Mouse (Mus musculus) subcutaneous adipose tissue, adult 2 months (tissue): ENCODE measurements around the gene BC048403. TPM values are rescaled to one million over a fixed set of nuclear protein-coding genes. Genes with fewer than 3 reads are reported as not detected.

Experiments
- polyA plus RNA-seq: library from polyadenylated mRNA; depleted of rRNA; stranded (reverse); fragments of >200 nt; gene quantifications from 2 replicates; pipeline ENCODE4 v1.2.3, GENCODE M21; 2012; ENCODE audit warnings: low replicate concordance; rRNA removed

Gene BC048403
- 6.7 and 8.5 TPM in 2 replicates for polyA plus RNA-seq

DNA sequence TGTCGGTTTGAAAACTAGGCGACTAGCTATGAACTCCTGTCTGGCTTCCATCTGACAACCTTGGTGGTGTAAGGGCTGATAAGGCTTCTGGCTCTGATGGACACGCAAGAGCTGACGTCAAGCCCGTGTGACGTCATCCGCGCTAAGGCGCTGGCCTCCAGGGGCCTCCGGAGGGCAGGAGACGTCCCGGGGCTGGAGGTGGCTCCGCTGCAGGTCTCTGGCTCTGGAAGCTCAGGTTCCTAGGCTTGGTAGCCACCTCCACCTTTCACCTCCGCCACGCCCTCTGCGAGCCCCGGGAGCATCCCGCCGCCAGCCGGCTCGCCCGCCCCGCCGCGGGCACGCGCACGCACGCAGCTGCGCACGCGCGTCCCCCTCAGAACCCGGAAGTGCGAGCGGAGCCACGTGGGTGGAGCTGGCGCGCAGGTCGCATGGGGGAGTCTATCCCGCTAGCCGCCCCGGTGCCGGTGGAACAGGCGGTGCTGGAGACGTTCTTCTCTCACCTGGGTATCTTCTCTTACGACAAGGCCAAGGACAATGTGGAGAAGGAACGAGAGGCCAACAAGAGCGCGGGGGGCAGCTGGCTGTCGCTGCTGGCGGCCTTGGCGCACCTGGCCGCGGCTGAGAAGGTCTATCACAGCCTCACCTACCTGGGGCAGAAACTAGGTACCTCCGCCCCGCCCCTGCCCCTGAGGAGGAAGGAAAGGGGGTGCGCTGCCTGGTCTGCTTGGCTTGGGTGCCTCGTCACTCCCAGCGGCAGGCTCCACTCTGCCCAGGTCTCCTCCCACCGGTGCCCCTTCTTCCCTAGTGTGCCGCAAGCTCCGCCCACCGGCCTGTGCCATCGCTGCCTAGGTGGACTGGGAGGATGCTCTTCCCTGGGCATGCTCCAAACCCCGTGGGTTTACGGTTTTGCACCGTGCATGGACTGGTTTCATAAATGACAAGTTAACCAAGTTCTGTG lies at the start of gene BC048403:
BC048403 (plus strand) TSS at position 390 of the 958 bp plus-strand sequence.

Other genes starting within 250 kb of the BC048403 start
- 12.6 and 16.3 TPM in 2 replicates for gene Tbk1, start 153.2 kb upstream of the BC048403 start, polyA plus RNA-seq
- 77.6 and 129 TPM in 2 replicates for gene Xpot, start 113.6 kb upstream of the BC048403 start, polyA plus RNA-seq
- gene D930020B18Rik, start 98.3 kb upstream of the BC048403 start, polyA plus RNA-seq: 0.10 and 0.13 TPM in 2 replicates